Mouse (Mus musculus) megakaryocyte, embryonic 14.5 days (primary cell): ENCODE data around the gene Pgm5.

Source experiments
- FLI1 ChIP-seq: IDR thresholded peaks from 2 replicates; pipeline ENCODE4 v1.6.1; 2012; ENCODE audit warnings: low read length, inconsistent platforms, mixed read lengths
- GATA1 ChIP-seq: IDR thresholded peaks from 3 replicates; pipeline ENCODE4 v1.6.1; 2012; ENCODE audit warnings: mixed read lengths, low read length, inconsistent platforms, borderline replicate concordance

DNA sequence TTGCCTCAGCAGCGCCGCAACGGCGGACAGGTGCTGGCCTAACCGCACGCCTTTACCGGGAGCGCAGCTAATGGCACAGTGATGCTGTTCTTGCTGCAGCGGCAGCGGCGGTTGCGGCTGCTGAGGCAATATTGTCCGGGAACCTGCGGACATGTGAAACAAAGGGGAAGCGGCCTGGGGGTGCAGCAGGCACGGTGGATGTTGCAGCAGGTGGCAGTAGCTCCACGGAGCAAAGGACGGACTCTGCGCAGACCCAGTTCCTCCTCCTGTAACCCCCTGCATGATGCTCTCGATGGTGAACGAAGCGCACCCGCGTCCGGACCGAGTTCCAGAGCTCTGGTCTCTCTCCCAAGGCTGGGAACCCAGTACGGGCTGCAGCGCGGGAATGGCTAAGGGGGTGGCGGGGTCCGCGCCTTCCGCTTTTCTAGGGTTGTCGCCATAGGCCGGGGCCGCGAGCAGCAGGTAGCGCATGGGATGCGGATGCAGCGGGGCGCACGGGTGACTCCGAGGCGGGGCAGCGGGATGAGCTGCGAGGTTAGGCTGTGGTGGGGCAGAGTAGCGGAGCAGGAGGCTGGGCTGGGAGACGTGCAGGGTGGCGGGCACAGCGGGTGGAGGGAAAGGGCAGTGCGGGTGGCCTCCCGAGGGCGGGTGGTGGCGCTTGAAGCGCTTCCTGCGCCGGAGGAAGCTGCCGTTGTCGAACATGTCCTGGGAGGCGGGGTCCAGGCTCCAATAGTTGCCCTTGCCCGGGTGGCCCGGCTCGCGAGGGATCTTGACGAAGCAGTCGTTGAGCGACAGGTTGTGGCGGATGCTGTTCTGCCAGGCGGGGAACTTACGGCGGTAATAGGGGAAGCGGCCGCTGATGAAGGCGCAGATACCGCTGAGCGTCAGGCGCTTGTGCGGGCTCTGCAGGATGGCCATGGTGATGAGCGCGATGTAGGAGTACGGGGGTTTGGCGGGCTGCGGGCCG lies 38.2 kb upstream of the Pgm5 start:
- TF ChIP-seq FLI1 (no peak), GATA1 (no peak)
